Mouse (Mus musculus) testis, adult 2 months (tissue): ENCODE results near the gene Plpp6.

Experiments
- CTCF ChIP-seq: fragments of 200-500 bp; IDR thresholded peaks from 2 replicates; pipeline ENCODE4 v1.5.1; 2012; ENCODE audit warnings: low read depth, mild to moderate bottlenecking, inconsistent platforms, low read length, moderate library complexity; ENCODE audit not compliant: control insufficient read depth, insufficient read depth, insufficient replicate concordance
- POLR2A ChIP-seq: fragments of 200-500 bp; IDR thresholded peaks from 2 replicates; pipeline ENCODE4 v1.6.1; 2012; ENCODE audit warnings: low read depth, mild to moderate bottlenecking, inconsistent platforms, low read length, moderate library complexity; ENCODE audit not compliant: control insufficient read depth

- TF ChIP-seq CTCF, result no peak
- no peak for TF ChIP-seq POLR2A
These were observed 49.2 kb upstream of the Plpp6 start for GRCm38 (mm10) chr19:28914598-28914997.
